Mouse (Mus musculus): Measurements from ENCODE around the gene Orc3. TPM values are rescaled to one million over a fixed set of nuclear protein-coding genes. Genes with fewer than 3 reads are reported as not detected.

The Orc3 gene
- total RNA-seq (2015; ENCODE audit: low replicate concordance), result 42.5 and 69.6 TPM in 2 replicates
- 33.9 and 34.3 TPM in 2 replicates for total RNA-seq (2017; ENCODE audit: low replicate concordance)

DNA sequence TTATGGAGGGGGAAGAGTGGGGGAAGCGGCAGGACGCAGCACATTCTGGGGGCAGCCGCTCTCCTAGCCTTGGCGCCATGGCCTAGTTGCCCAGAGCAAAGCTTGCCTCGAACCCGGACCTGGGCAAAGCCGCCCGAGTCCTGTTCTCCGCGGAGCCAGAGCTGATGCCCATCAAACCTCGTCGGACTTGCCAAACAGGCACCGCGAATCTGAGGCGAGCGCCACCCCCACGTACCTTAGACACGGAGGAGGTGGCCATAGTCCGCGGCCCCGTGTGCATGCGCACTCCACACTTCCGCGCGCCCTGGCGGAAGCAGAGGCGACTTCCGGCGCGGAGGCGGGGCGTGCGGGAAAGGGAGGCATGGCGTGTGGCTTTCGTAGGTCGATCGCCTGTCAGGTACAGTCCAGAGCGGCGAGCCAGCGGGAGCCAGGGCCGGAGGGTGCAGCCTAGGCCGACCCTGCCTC is at the start of gene Orc3, which contains the start of gene Rars2:
TSS of gene Orc3 (minus strand) at position 315 of the 465 bp plus-strand sequence.
TSS of gene Rars2 (plus strand) at position 328 of the 465 bp plus-strand sequence.
- ATAC-seq (replicated peaks; ENCODE audit: low FRiP score, poor library complexity, severe bottlenecking), result peak; percentile 99

GRCm38 (mm10) chr4:34661927-34662326 is 47.2 kb upstream of the Orc3 start:
- ATAC-seq (replicated peaks; ENCODE audit: low FRiP score, poor library complexity, severe bottlenecking), result no peak

- ATAC-seq (replicated peaks; ENCODE audit: low FRiP score, poor library complexity, severe bottlenecking), result no peak
Observed at GRCm38 (mm10) chr4:34661514-34661913, 46.8 kb upstream of the Orc3 start.

- no peak for ATAC-seq (replicated peaks; ENCODE audit: low FRiP score, poor library complexity, severe bottlenecking)
Observed at GRCm38 (mm10) chr4:34659012-34659411, 44.3 kb upstream of the Orc3 start.

DNA sequence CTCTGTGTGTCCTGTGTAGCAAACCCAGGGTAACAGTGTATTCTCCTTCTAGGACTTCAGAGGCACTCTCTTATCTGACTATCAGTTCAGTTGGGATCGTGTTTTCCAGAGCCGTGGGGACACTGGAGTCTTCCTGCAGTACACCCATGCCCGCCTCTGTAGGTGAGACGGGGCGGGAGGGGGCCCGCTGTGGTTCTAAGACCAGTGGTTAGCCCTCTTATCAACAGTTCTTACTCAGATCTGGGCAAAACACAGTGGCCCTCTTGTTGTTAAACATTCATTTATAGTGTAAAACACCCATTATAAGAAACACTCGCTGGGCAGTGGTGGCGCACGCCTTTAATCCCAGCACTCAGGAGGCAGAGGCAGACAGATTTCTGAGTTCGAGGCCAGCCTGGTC is 41.4 kb upstream of the Orc3 start:
- no peak for ATAC-seq (replicated peaks; ENCODE audit: low FRiP score, poor library complexity, severe bottlenecking)

GRCm38 (mm10) chr4:34653179-34653578 is 38.4 kb upstream of the Orc3 start:
- ATAC-seq (replicated peaks; ENCODE audit: low FRiP score, poor library complexity, severe bottlenecking), result no peak

- no peak for ATAC-seq (replicated peaks; ENCODE audit: low FRiP score, poor library complexity, severe bottlenecking)
Observed at GRCm38 (mm10) chr4:34644779-34645178, 30.0 kb upstream of the Orc3 start.

DNA sequence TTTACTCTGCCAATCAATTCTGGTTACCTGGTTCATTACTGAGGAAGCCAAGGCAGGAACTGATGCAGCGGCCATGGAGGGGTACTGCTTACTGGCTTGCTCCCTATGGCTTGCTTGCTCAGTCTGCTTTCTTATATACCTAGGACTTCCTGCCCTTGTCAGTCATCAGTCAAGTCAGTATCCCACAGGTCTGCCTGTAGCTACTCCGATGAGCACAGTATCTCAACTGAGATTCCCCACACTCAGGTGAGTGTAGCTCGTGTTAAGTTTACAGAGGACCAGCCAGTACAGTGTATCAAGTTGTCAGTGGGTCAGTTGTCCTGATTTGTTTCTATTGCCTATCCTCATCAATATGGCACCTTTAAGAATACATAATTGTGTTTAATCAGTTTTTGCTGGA is 26.0 kb upstream of the Orc3 start:
- ATAC-seq (replicated peaks; ENCODE audit: low FRiP score, poor library complexity, severe bottlenecking), result no peak

DNA sequence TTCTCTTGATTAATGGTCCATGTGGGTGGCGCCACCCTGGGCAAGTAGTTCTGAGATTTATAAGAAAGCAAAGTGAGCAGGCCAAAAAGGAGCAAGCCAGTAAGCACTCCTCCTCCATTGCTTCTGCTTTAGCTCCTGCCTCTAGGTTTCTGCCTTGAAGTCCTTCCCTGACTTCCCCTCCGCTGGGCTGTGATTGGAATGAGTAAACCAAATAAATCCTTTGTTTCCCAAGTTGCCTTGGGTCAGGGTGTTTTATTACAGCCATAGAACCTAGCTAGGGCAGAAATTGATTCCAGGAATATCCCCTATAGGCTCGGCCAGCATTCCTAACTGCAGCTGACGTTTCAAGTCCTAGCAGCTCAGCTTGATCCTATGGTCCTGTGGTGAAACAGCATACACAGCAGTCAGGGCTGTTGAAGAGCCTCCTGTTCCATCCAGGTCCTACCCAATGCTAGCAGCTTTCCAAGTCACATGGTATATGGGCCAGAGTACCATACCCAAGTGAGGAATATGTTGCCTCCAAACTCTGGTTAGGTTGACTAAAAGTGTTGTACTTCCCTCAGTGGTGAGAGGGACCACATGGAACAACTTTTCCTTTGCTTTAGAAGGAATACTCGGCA is 25.1 kb upstream of the Orc3 start:
- no peak for ATAC-seq (replicated peaks; ENCODE audit: low FRiP score, poor library complexity, severe bottlenecking)

- ATAC-seq (replicated peaks; ENCODE audit: low FRiP score, poor library complexity, severe bottlenecking), result no peak
Observed at GRCm38 (mm10) chr4:34637851-34638250, 23.1 kb upstream of the Orc3 start.

GRCm38 (mm10) chr4:34637386-34637785 is 22.6 kb upstream of the Orc3 start:
- no peak for ATAC-seq (replicated peaks; ENCODE audit: low FRiP score, poor library complexity, severe bottlenecking)

DNA sequence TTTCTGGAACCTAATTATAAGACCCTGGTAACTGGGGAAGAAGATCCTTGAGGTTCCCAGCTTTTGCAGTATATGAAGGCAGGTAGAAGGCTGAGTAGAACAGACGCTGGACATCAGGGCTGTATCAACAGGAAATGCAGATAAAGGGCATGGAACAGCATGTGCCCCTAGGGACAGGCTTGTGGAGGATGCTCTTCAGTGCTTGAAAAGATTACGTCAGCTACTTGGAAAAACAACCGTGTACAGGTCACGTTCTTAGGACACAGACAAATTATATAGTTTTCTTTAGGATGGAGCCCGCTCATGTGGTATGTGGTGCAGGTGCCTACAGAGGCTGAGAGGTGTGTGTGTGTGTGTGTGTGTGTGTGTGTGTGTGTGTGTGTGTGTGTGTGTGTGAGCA is 21.3 kb upstream of the Orc3 start:
- ATAC-seq (replicated peaks; ENCODE audit: low FRiP score, poor library complexity, severe bottlenecking), result no peak

DNA sequence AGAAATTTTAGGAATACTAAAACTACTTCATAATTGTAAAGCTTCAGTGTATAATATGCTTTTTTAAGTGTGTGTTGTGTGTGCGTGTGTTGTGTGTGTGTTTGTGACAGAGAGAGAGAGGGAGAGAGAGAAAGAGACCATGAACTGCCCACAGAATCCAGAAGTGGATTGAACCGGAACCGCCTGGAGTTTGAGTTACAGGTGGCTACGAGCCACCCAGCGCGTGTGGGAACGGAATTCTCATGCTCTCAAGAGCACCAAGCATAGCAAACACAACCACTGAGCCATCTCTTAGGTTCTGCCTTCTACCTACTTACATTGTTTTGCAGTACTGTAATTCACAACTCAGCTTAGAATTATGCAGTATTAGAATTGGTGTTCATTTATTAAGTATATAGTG is 19.4 kb upstream of the Orc3 start:
- ATAC-seq (replicated peaks; ENCODE audit: low FRiP score, poor library complexity, severe bottlenecking), result no peak

GRCm38 (mm10) chr4:34629956-34630355 is 15.2 kb upstream of the Orc3 start:
- no peak for ATAC-seq (replicated peaks; ENCODE audit: low FRiP score, poor library complexity, severe bottlenecking)

DNA sequence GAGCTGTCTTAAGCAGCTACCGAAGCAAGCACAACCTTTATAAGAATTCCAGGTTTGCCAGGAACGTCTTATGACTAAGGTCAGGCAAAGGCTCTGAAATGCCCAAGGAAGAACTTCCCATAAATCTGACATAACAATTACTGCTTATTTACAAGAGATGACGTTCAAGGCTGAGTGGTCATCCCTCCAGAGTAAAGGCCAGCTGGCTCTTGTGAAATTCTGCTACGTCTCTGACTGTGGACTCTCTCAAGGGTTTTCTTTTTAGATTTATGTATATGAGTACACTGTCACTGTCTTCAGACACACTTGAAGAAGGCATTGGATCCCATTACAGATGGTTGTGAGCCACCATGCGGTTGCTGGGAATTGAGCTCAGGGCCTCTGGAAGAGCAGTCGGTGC is 11.7 kb upstream of the Orc3 start:
- ATAC-seq (replicated peaks; ENCODE audit: low FRiP score, poor library complexity, severe bottlenecking), result no peak

GRCm38 (mm10) chr4:34625556-34625955 is 10.8 kb upstream of the Orc3 start:
- no peak for ATAC-seq (replicated peaks; ENCODE audit: low FRiP score, poor library complexity, severe bottlenecking)

GRCm38 (mm10) chr4:34616146-34616545 is 1.4 kb upstream of the Orc3 start:
- ATAC-seq (replicated peaks; ENCODE audit: low FRiP score, poor library complexity, severe bottlenecking), result no peak

GRCm38 (mm10) chr4:34615303-34615702 is 559 bp upstream of the Orc3 start:
- ATAC-seq (replicated peaks; ENCODE audit: low FRiP score, poor library complexity, severe bottlenecking), result no peak

DNA sequence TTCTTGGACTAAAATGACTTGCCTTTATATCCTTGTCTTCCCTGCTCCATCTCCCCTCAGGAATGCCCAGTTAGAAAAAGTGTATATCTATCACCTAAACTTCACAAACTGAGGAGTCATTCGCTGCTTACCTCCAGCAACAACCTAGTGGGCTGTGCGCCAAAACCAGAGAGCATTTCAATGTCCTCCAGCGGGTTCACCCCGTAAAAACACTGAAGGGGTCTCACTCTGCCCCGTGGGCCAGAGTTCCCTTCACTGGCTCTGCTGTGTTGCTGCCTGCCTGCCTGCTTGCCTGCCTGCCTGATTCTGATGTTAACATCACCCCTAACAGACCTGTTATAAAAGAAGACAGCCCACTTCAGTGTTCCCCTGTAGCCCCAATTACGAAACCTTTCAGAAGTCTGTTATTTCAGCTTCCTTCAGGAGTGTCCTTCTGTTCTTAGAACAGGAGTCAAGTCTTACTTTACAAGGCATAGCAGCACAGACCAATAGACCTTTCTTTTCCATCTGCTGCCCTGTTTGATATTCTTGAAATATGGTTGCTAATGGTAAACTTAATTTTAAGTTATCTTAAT is 1.1 kb downstream of the Orc3 start:
- no peak for ATAC-seq (replicated peaks; ENCODE audit: low FRiP score, poor library complexity, severe bottlenecking)

DNA sequence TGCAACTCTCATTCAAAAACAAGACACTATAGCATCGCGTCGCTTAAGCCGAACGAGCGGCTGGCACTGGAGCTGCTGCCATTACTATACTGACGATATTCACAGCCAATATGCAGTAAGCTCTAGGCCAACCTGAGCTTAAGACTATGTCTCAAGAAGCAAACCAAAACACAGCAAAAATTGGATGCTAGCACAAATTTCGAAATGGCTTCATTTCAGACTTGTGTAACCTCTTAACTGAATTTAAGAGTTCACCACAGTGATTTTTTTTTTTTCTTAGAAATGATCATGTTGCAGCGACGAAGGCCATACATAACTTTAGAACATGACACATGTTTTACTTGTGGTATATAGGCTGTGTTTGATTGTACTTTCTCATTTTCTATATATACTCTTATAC is 8.1 kb downstream of the Orc3 start:
- ATAC-seq (replicated peaks; ENCODE audit: low FRiP score, poor library complexity, severe bottlenecking), result no peak

DNA sequence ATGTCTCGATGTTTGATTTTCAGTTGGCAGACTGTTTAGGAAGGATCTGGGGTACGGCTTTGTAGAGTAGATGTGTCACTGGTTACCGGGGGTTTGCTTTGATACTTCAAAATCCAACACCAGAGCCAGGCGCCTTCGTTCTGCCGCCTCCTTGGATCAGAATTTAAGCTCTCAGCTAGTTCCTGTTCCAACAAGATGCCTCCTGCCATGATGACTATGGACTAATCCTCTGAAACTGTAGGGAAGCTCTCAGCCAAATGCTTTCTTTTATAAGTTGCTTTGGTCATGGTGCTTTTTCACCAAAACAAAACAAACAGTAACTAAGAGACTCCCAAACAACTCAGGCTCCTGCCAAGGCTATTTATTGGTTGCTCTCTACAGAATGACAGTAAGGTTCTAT is 11.6 kb downstream of the Orc3 start:
- ATAC-seq (replicated peaks; ENCODE audit: low FRiP score, poor library complexity, severe bottlenecking), result no peak

Measured in erythroid progenitor cell, adult 5-6 weeks (primary cell).